Mouse (Mus musculus) ES-E14 (cell line): ENCODE data around the gene Syt2. TPM values are rescaled to one million over a fixed set of nuclear protein-coding genes. Genes with fewer than 3 reads are reported as not detected.

Experiments used
- DNase-seq: peaks from one replicate; pipeline ENCODE4 v3.0.0-alpha.2; 2013; ENCODE audit warnings: low read depth, low spot score
- H3K27ac ChIP-seq: 2 replicates; pipeline ENCODE4 v1.5.1; 2012; ENCODE audit warnings: low read depth, mild to moderate bottlenecking, low read length, moderate library complexity, mixed read lengths; ENCODE audit not compliant: poor library complexity, insufficient read depth, severe bottlenecking
- H3K36me3 ChIP-seq: 2 replicates; pipeline ENCODE4 v1.6.1; 2012; ENCODE audit warnings: mild to moderate bottlenecking, low read length, moderate library complexity, mixed read lengths; ENCODE audit not compliant: control insufficient read depth, poor library complexity, insufficient read depth, severe bottlenecking
- H3K4me1 ChIP-seq, 2 experiments: fragments of 150-350 bp in 1 of 2; sonication (generic) in 1 of 2; 2 replicates each; pipeline ENCODE4 v1.6.1; 2012; ENCODE audit warnings: low read length in 2 of 2, mild to moderate bottlenecking in 1 of 2, mixed read lengths in 1 of 2; ENCODE audit not compliant: control insufficient read depth in 2 of 2, insufficient read depth in 2 of 2, poor library complexity in 1 of 2
- H3K4me3 ChIP-seq, 2 experiments: fragments of 150-350 bp in 1 of 2; sonication (generic) in 1 of 2; 2 replicates each; pipeline ENCODE4 v1.5.1; 2012; ENCODE audit warnings: low read length in 2 of 2, low read depth in 1 of 2, mild to moderate bottlenecking in 1 of 2, mixed read lengths in 1 of 2; ENCODE audit not compliant: insufficient read depth in 1 of 2, poor library complexity in 1 of 2, severe bottlenecking in 1 of 2
- H3K9ac ChIP-seq: 2 replicates; pipeline ENCODE4 v1.6.1; 2012; ENCODE audit warnings: low read depth, mild to moderate bottlenecking, low read length, mixed read lengths; ENCODE audit not compliant: poor library complexity, insufficient read depth, severe bottlenecking
- H3K9me3 ChIP-seq: fragments of 150-350 bp; sonication (generic); 2 replicates; pipeline ENCODE4 v1.6.1; 2012; ENCODE audit warnings: low read depth, mild to moderate bottlenecking, low read length; ENCODE audit not compliant: control insufficient read depth, insufficient read depth
- CHD2 ChIP-seq: IDR thresholded peaks from 2 replicates; pipeline ENCODE4 v1.6.1; 2014; ENCODE audit warnings: mild to moderate bottlenecking, low read depth, low read length, inconsistent platforms
- HCFC1 ChIP-seq: IDR thresholded peaks from 2 replicates; pipeline ENCODE4 v1.6.1; 2012; ENCODE audit warnings: low read length, inconsistent platforms, borderline replicate concordance; ENCODE audit not compliant: insufficient read depth
- MAFK ChIP-seq: IDR thresholded peaks from 2 replicates; pipeline ENCODE4 v1.6.1; 2014; ENCODE audit warnings: mild to moderate bottlenecking, low read depth, low read length, inconsistent platforms; ENCODE audit not compliant: insufficient read depth
- ZC3H11A ChIP-seq: IDR thresholded peaks from 2 replicates; pipeline ENCODE4 v1.6.1; 2012; ENCODE audit warnings: low read depth, mild to moderate bottlenecking, inconsistent platforms, low read length, borderline replicate concordance
- ZNF384 ChIP-seq: IDR thresholded peaks from 2 replicates; pipeline ENCODE4 v1.6.1; 2012; ENCODE audit warnings: low read depth, low read length, inconsistent platforms
- in situ Hi-C, 2 experiments: fragments of 600-800 bp; cut with MboI; formaldehyde crosslinking; loops; one replicate each; pipeline ENCODE4 v1.15.1; 2025; ENCODE audit warnings: low sequenced_read_pairs in 2 of 2, inconsistent platforms in 1 of 2; ENCODE audit not compliant: unreplicated experiment in 2 of 2
- total RNA-seq: library from RNA; depleted of rRNA; stranded (reverse); fragments of 300-350 nt; gene quantifications from 2 replicates; pipeline ENCODE4 v1.2.3, GENCODE M21; 2012

Gene Syt2
- total RNA-seq, 1 experiment = 0.62 TPM

DNA sequence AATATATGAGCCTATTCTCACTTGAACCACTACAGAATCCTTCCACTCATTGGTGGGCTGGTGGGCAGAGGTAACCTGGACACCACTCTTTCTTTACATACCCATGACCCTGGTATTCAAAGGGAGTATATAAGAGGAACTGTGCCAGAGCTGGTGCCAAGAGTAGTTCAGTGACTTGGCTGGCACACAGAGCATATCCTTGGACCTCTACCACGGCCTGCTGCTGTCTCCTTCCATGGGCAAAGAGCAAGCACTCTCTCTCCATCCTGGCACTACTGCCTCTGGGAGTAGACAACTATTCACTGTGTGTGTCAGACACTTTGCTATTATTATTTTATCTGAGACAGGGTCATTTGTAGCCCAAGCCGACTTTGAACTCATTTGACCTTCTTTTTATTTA is 49.8 kb downstream of the Syt2 start:
- no peak for DNase-seq
- TF ChIP-seq ZNF384 (no peak), MAFK (no peak), HCFC1 (no peak), CHD2 (no peak), ZC3H11A (no peak)
- Histone ChIP-seq H3K4me1 (peaks cover 2 to 5% of the 10 kb centered on the region in 2 experiments; a peak in 1 of 4 replicates), H3K27ac (no peak overlapping the region), H3K9ac (no peak overlapping the region), H3K9me3 (no peaks in the 10 kb centered on the region), H3K4me3 (no peak overlapping the region), H3K36me3 (no peaks in the 10 kb centered on the region)
- in situ Hi-C loops = no loop called here

DNA sequence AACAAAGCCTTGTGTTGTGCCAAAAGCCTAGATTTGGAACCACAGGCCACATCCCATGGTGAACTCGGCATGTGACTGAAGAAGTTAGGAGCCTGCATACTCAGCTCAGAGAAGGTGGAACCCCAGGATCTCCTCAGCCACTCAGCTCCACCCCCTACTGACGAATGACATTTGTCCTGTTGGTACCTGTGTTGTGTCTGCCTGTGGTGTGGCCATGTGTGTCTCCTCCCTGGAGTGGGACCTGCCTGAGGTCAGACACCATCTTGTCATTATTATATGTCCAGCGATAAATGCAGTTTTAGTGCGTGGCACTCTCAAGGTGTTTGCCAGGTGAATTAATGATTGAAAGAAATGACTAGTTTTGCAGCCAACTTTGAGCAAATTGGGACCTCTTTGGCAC is 50.6 kb downstream of the Syt2 start:
- in situ Hi-C loops = no loop called here
- Histone ChIP-seq H3K9ac (no peak overlapping the region), H3K9me3 (no peaks in the 10 kb centered on the region), H3K36me3 (no peaks in the 10 kb centered on the region), H3K4me1 (peaks cover 2 to 8% of the 10 kb centered on the region in 2 experiments; a peak in 1 of 4 replicates), H3K4me3 (no peak overlapping the region), H3K27ac (no peak overlapping the region)
- DNase-seq = no peak
- TF ChIP-seq ZNF384 (no peak), CHD2 (no peak), HCFC1 (no peak), MAFK (no peak), ZC3H11A (no peak)

DNA sequence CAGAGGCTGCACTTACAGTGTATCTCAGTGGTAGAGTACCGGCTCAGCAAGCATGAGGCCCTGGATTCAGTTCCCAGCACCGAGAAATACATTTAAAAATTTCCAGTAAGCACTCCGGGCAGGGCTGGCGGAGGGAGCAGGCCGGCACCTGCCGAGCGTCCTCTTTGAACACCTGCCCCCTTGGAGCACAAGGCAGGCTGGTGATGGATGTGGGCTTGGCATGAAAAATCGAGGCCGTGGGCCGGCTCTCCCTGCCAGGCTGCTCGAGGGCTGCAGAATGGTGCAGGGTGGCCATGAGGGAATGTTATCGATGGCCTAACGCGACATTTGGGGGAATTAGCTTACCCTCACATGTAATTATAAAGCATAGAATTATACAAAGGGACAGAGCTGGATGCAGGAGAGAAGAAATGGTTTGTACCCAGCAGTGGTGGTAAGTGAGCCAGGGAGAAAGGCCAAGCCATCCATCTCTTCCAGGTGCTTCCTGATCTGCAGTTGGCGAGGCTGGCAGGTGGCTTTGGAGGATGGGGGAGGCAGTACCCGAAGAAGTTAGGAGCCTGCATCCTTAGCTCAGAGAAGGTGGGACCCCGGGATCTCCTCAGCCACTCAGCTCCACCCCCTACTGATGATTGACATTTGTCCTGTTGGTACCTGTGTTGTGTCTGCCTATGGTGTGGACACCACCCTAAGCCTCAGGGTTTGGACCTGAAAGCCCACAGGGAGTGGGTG is 51.2 kb downstream of the Syt2 start:
- in situ Hi-C loops = no loop called here
- no peaks in the 10 kb centered on the region for H3K9me3 ChIP-seq
- TF ChIP-seq ZC3H11A = no peak
- TF ChIP-seq ZNF384 = no peak
- peaks cover 2 to 8% of the 10 kb centered on the region in 2 experiments; a peak in 1 of 4 replicates for H3K4me1 ChIP-seq
- H3K36me3 ChIP-seq = no peaks in the 10 kb centered on the region
- no peak overlapping the region for H3K4me3 ChIP-seq
- no peak overlapping the region for H3K27ac ChIP-seq
- no peak overlapping the region for H3K9ac ChIP-seq
- no peak for DNase-seq

GRCm38 (mm10) chr1:134698486-134698885 is 52.0 kb downstream of the Syt2 start:
- in situ Hi-C loops = no loop called here
- Histone ChIP-seq H3K4me1 (peaks cover 2 to 8% of the 10 kb centered on the region in 2 experiments; a peak in 1 of 4 replicates), H3K9ac (no peak overlapping the region), H3K4me3 (no peak overlapping the region), H3K36me3 (no peaks in the 10 kb centered on the region), H3K27ac (no peak overlapping the region), H3K9me3 (no peaks in the 10 kb centered on the region)
- TF ChIP-seq HCFC1 = no peak
- TF ChIP-seq CHD2 = no peak
- TF ChIP-seq MAFK = no peak
- TF ChIP-seq ZC3H11A = no peak
- TF ChIP-seq ZNF384 = no peak
- DNase-seq = no peak

DNA sequence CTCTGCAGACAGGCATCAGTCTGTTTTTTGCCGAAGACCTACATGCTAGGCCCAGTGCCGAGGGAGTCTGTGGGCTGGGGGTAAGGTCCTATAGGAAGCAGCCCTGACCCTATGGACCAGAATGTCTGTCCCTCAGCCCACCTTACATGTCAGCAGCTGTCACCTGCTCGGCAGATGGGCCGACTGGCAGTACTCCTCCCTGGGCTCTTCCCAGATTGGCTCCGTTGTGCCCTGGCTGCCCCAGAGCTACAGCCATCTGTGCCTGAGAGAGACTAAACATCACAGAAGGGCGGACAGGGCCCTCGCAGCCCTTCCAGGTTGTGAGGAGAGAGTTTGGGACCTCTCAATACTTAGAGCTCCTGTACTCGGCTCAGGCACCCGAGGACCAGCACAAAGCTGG is 52.9 kb downstream of the Syt2 start:
- TF ChIP-seq HCFC1 (no peak), ZC3H11A (no peak), ZNF384 (no peak), MAFK (no peak), CHD2 (no peak)
- no peak overlapping the region for H3K9ac ChIP-seq
- no peak overlapping the region for H3K4me3 ChIP-seq
- no peak for DNase-seq
- no peaks in the 10 kb centered on the region for H3K36me3 ChIP-seq
- H3K9me3 ChIP-seq = no peaks in the 10 kb centered on the region
- in situ Hi-C loops = no loop called here
- H3K4me1 ChIP-seq = peaks cover 2 to 11% of the 10 kb centered on the region in 2 experiments; a peak in 2 of 4 replicates
- H3K27ac ChIP-seq = no peak overlapping the region
